Comparison of ENCODE assay signal across 10 mouse cellular contexts in the genomic region with DNA sequence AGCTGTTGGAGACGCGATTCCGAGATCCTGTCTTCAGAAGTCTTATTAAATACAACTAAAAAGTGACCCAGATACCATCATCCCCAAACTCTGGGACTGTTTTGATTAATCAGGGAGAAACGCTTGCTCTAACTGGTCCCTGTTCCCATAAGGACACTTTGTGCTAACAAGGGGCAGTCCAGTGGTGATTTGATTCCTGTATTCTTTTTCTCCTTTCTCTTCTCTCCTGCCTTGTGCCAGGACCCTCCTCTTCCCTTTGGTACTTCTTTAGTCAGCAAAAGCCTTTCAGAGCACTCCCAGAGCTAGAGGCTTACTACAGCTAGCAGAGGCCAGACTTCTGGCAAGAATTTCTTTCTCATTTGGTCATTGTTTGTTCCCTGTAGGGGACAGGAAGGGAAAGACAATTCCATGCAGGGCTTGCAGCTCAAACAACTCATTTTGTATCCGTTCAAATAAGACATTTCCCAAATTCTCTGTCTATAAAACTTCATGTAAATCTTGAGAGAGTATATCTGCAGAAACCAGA.
A peak's percentile ranks its signal among the peaks of the same experiment; 100 is the strongest.
DNase-seq lines count a peak whose midpoint lies in the region; ATAC-seq and TF ChIP-seq lines count a peak whose summit lies in the region.
"Had no signal": no experiment of that assay in that cellular context is flagged by ENCODE, and none has a peak within 500 bp of the region (broad histone marks: within the 10 kb centered on the region; RNA-seq: fewer than 3 reads in every experiment).

No protein-coding gene starts in this region.

- no peak for TF ChIP-seq CTCF in lung, postnatal 0 days (IDR thresholded peaks at IDR 0.05)

- WGBS in heart, embryonic 12.5 days: 61% methylated on average over 5 of the region's 5 CpGs
- WGBS in embryonic facial prominence, embryonic 11.5 days: 29% methylated on average over 5 of the region's 5 CpGs
- 27% methylated on average over 5 of the region's 5 CpGs for WGBS in lung, postnatal 0 days

- H3K4me2 ChIP-seq in heart, embryonic 12.5 days: no peak overlapping the region
- H3K4me2 ChIP-seq in embryonic facial prominence, embryonic 11.5 days (ENCODE audit: low read depth, low read length): no peak overlapping the region
- no peak overlapping the region for H3K4me2 ChIP-seq in lung, postnatal 0 days (replicated peaks; ENCODE audit: low read depth, low read length)

- H3K27me3 ChIP-seq in heart, embryonic 12.5 days (replicated peaks): no peaks in the 10 kb centered on the region
- no peaks in the 10 kb centered on the region for H3K27me3 ChIP-seq in embryonic facial prominence, embryonic 11.5 days (ENCODE audit: control insufficient read depth, insufficient read depth, low read length)
- no peaks in the 10 kb centered on the region for H3K27me3 ChIP-seq in lung, postnatal 0 days (replicated peaks; ENCODE audit: insufficient read depth, low read length)

- peak; percentile 7; the same call in 1 of the 2 replicates for TF ChIP-seq EP300 in lung, postnatal 0 days (IDR thresholded peaks at IDR 0.05)

- no peak for ATAC-seq in heart, embryonic 12.5 days (ENCODE audit: insufficient number of reproducible peaks, low FRiP score)
- ATAC-seq in embryonic facial prominence, embryonic 11.5 days (replicated peaks; ENCODE audit: insufficient number of reproducible peaks, low FRiP score, low TSS enrichment, low read depth): no peak
- ATAC-seq in lung, postnatal 0 days: peak; percentile 59

- DNase-seq in heart, adult 11 months: no peak
- peak; percentile 38 for DNase-seq in kidney, postnatal 14 days
- no peak for DNase-seq in kidney, postnatal 10 days
- DNase-seq in embryonic facial prominence, embryonic 11.5 days (ENCODE audit: low spot score): no peak
- DNase-seq in lung, postnatal 0 days (ENCODE audit: low spot score): peak; percentile 43
- no peak for DNase-seq in thymus, adult 18-20 months
- DNase-seq in right cerebral cortex, postnatal 14 days: no peak
- DNase-seq: right cerebral cortex, adult 18-20 months; thymus, adult 2 months had no signal

- no peak overlapping the region for H3K4me3 ChIP-seq in heart, embryonic 12.5 days
- no peak overlapping the region for H3K4me3 ChIP-seq in embryonic facial prominence, embryonic 11.5 days (ENCODE audit: low read depth, low read length)
- H3K4me3 ChIP-seq in lung, postnatal 0 days (ENCODE audit: low read depth, low read length): no peak overlapping the region

- peak overlapping the region; percentile 7; the same call in 1 of the 2 replicates for H3K27ac ChIP-seq in heart, embryonic 12.5 days (ENCODE audit: poor library complexity, severe bottlenecking)
- H3K27ac ChIP-seq in embryonic facial prominence, embryonic 11.5 days (replicated peaks; ENCODE audit: low read depth, low read length): peak overlapping the region; percentile 44; the same call in 1 of the 2 replicates
- H3K27ac ChIP-seq in lung, postnatal 0 days (ENCODE audit: low read length): no peak overlapping the region

- H3K9ac ChIP-seq in heart, embryonic 12.5 days: no peak overlapping the region
- H3K9ac ChIP-seq in embryonic facial prominence, embryonic 11.5 days (replicated peaks; ENCODE audit: low read length): no peak overlapping the region
- no peak overlapping the region for H3K9ac ChIP-seq in lung, postnatal 0 days (replicated peaks; ENCODE audit: low read depth)

- H3K9me3 ChIP-seq in heart, embryonic 12.5 days (replicated peaks): no peaks in the 10 kb centered on the region
- no peaks in the 10 kb centered on the region for H3K9me3 ChIP-seq in embryonic facial prominence, embryonic 11.5 days (replicated peaks; ENCODE audit: control insufficient read depth, low read length)
- H3K9me3 ChIP-seq in lung, postnatal 0 days (ENCODE audit: low read length): no peaks in the 10 kb centered on the region

- peaks cover 10% of the 10 kb centered on the region for H3K4me1 ChIP-seq in heart, embryonic 12.5 days (replicated peaks)
- no peaks in the 10 kb centered on the region for H3K4me1 ChIP-seq in embryonic facial prominence, embryonic 11.5 days (ENCODE audit: control insufficient read depth, insufficient read depth, low read length)
- no peaks in the 10 kb centered on the region for H3K4me1 ChIP-seq in lung, postnatal 0 days (ENCODE audit: insufficient read depth, low read depth, low read length)

- no peaks in the 10 kb centered on the region for H3K36me3 ChIP-seq in heart, embryonic 12.5 days
- H3K36me3 ChIP-seq in embryonic facial prominence, embryonic 11.5 days (replicated peaks; ENCODE audit: control insufficient read depth, insufficient read depth, low read depth, low read length): no peaks in the 10 kb centered on the region
- H3K36me3 ChIP-seq in lung, postnatal 0 days (ENCODE audit: insufficient read depth, low read length): no peaks in the 10 kb centered on the region

Comparison
In these comparisons a context has a peak if more than half of its experiments do, and no peak if none do; other contexts are left out.
1. DNase-seq: peak in kidney, postnatal 14 days (single experiment) and lung, postnatal 0 days (single experiment); none in heart, adult 11 months (single experiment), kidney, postnatal 10 days (single experiment), embryonic facial prominence, embryonic 11.5 days (single experiment), thymus, adult 18-20 months (0 of 2) and right cerebral cortex, postnatal 14 days (single experiment).